Mouse (Mus musculus) small intestine, adult 2 months (tissue): Measurements from ENCODE around the gene Rassf5.

ENCODE experiments used
- CTCF ChIP-seq: fragments of 200-500 bp; IDR thresholded peaks from 2 replicates; pipeline ENCODE4 v1.5.1; 2012; ENCODE audit warnings: low read depth, mild to moderate bottlenecking, control low read depth, inconsistent platforms, low read length, moderate library complexity, mixed read lengths; ENCODE audit not compliant: insufficient replicate concordance, insufficient read length; ENCODE audit errors: extremely low read depth
- POLR2A ChIP-seq: fragments of 200-500 bp; IDR thresholded peaks from 2 replicates; pipeline ENCODE4 v1.6.1; 2012; ENCODE audit warnings: low read depth, mild to moderate bottlenecking, control low read depth, inconsistent platforms, low read length, moderate library complexity

DNA sequence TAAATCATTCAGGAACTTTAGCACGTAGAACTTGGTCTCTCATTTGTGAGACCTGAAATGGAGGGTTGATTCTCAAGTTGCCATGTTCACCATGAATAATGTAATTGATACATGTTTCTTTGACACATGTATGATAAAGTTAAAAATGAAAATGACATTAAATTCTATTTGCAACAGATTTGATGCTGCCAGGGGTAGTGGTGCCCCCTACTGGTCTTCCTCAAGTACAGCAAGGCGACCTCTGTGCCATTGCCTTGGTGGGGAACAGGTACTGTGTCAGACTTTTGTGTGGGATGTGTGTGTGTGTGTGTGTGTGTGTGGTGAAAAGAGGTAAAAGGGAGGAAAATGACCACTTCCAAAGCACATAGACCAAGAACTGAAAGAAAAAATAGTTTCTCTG, 89.6 kb downstream of the Rassf5 start:
- no peak for TF ChIP-seq POLR2A
- peak; percentile 83; the same call in 1 of the 2 replicates for TF ChIP-seq CTCF
